Comparison of ENCODE assay signal across 15 mouse cellular contexts in the genomic region with DNA sequence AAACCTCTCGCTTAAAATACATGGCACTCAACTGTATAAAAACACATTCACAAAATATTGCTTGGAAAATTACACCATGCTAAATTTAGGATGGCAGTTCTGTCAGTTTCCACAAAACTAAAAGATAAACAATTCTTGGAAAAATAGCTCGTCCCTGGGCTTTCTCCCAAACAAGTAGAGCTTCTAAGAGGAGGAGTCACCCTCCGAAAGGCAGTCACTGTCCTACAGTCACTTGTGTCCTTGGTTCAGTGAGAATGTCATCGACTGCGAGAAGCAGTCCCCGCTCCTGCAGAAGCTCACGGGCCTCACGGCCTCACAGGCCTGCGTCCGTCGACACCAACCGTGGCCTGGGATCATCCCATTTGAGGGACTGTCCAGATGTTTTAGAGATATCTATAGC. TPM values are rescaled to one million over a fixed set of nuclear protein-coding genes. Genes with fewer than 3 reads are reported as not detected.
DNase-seq lines count a peak whose midpoint lies in the region; ATAC-seq and TF ChIP-seq lines count a peak whose summit lies in the region.
"Had no signal": no experiment of that assay in that cellular context is flagged by ENCODE, and none has a peak within 500 bp of the region (broad histone marks: within the 10 kb centered on the region; RNA-seq: fewer than 3 reads in every experiment).

No protein-coding gene starts in this region.

- peaks cover 64% of the 10 kb centered on the region for H3K4me1 ChIP-seq in heart, embryonic 12.5 days (replicated peaks)
- H3K4me1 ChIP-seq in lung, postnatal 0 days (ENCODE audit: insufficient read depth, low read depth, low read length), result peaks cover 19% of the 10 kb centered on the region
- no peaks in the 10 kb centered on the region for H3K4me1 ChIP-seq in forebrain, postnatal 0 days (ENCODE audit: insufficient read depth)
- H3K4me1 ChIP-seq: neural tube, embryonic 15.5 days had no signal

- no peaks in the 10 kb centered on the region for H3K27me3 ChIP-seq in heart, embryonic 12.5 days (replicated peaks)
- H3K27me3 ChIP-seq in lung, postnatal 0 days (replicated peaks; ENCODE audit: insufficient read depth, low read length), result no peaks in the 10 kb centered on the region
- H3K27me3 ChIP-seq in forebrain, postnatal 0 days (ENCODE audit: insufficient read depth, low read length), result no peaks in the 10 kb centered on the region
- H3K27me3 ChIP-seq: CH12.LX; embryonic facial prominence, embryonic 12.5 days; limb, embryonic 15.5 days; neural tube, embryonic 15.5 days had no signal

- intact Hi-C loops in heart, postnatal 14 days (cut with DNase I), result loop anchor here (5.0 kb wide), 1 partner anchor 40 kb away; the partner anchor contains the start of gene Arhgap10

- no peaks in the 10 kb centered on the region for H3K9me3 ChIP-seq in heart, embryonic 12.5 days (replicated peaks)
- no peaks in the 10 kb centered on the region for H3K9me3 ChIP-seq in lung, postnatal 0 days (ENCODE audit: low read length)
- no peaks in the 10 kb centered on the region for H3K9me3 ChIP-seq in forebrain, postnatal 0 days (ENCODE audit: low read length)
- H3K9me3 ChIP-seq: embryonic facial prominence, embryonic 12.5 days; forebrain, embryonic 10.5 days; limb, embryonic 15.5 days; neural tube, embryonic 15.5 days had no signal

- peak; percentile 38 to 88 for DNase-seq in adrenal gland, adult (ENCODE audit: inconsistent age in 2 of 2, low spot score in 1 of 2)
- DNase-seq in adrenal gland, adult 8-10 months, result no peak
- no peak for DNase-seq in heart, postnatal 14 days
- DNase-seq in lung, postnatal 0 days (ENCODE audit: low spot score), result peak; percentile 86
- no peak for DNase-seq in lung, postnatal 36 days
- peak; percentile 28 for DNase-seq in telencephalon, adult 2 months (ENCODE audit: low read depth, low spot score)
- DNase-seq in forebrain, postnatal 0 days, result no peak
- DNase-seq: cerebellum, postnatal 25 days had no signal

- H3K4me2 ChIP-seq in heart, embryonic 12.5 days, result no peak overlapping the region
- no peak overlapping the region for H3K4me2 ChIP-seq in lung, postnatal 0 days (replicated peaks; ENCODE audit: low read depth, low read length)
- no peak overlapping the region for H3K4me2 ChIP-seq in forebrain, postnatal 0 days (ENCODE audit: low read depth)
- H3K4me2 ChIP-seq: embryonic facial prominence, embryonic 12.5 days; limb, embryonic 15.5 days; neural tube, embryonic 15.5 days had no signal

- WGBS in heart, embryonic 12.5 days, result 40% methylated on average over 12 of the region's 12 CpGs
- WGBS in lung, postnatal 0 days, result 59% methylated on average over 12 of the region's 12 CpGs
- WGBS in forebrain, postnatal 0 days, result 86% methylated on average over 12 of the region's 12 CpGs

- peak overlapping the region; percentile 84; the same call in 1 of the 2 replicates for H3K27ac ChIP-seq in heart, embryonic 12.5 days (ENCODE audit: poor library complexity, severe bottlenecking)
- H3K27ac ChIP-seq in lung, postnatal 0 days (ENCODE audit: low read length), result no peak overlapping the region
- no peak overlapping the region for H3K27ac ChIP-seq in forebrain, postnatal 0 days (ENCODE audit: low read depth, low read length)
- H3K27ac ChIP-seq: embryonic facial prominence, embryonic 12.5 days; forebrain, embryonic 10.5 days; kidney, postnatal 0 days; neural tube, embryonic 15.5 days had no signal

- no peak for TF ChIP-seq CTCF in lung, postnatal 0 days (IDR thresholded peaks at IDR 0.05)
- no peak for TF ChIP-seq CTCF in forebrain, postnatal 0 days (IDR thresholded peaks at IDR 0.05; ENCODE audit: low read depth)

- H3K9ac ChIP-seq in heart, embryonic 12.5 days, result peak overlapping the region; percentile 32; the same call in 1 of the 2 replicates
- H3K9ac ChIP-seq in lung, postnatal 0 days (replicated peaks; ENCODE audit: low read depth), result no peak overlapping the region
- H3K9ac ChIP-seq in forebrain, postnatal 0 days, result no peak overlapping the region
- H3K9ac ChIP-seq: embryonic facial prominence, embryonic 12.5 days; limb, embryonic 15.5 days; neural tube, embryonic 15.5 days had no signal

- peak; percentile 89 for TF ChIP-seq EP300 in lung, postnatal 0 days (IDR thresholded peaks at IDR 0.05)

- no peak for ATAC-seq in heart, embryonic 12.5 days (ENCODE audit: insufficient number of reproducible peaks, low FRiP score)
- peak; percentile 42 for ATAC-seq in lung, postnatal 0 days
- ATAC-seq in forebrain, postnatal 0 days, result no peak

- no peaks in the 10 kb centered on the region for H3K36me3 ChIP-seq in heart, embryonic 12.5 days
- no peaks in the 10 kb centered on the region for H3K36me3 ChIP-seq in lung, postnatal 0 days (ENCODE audit: insufficient read depth, low read length)
- no peaks in the 10 kb centered on the region for H3K36me3 ChIP-seq in forebrain, postnatal 0 days (ENCODE audit: insufficient read depth)
- H3K36me3 ChIP-seq: embryonic facial prominence, embryonic 12.5 days; forebrain, embryonic 10.5 days; limb, embryonic 15.5 days; neural tube, embryonic 15.5 days had no signal

- no peak overlapping the region for H3K4me3 ChIP-seq in heart, embryonic 12.5 days
- no peak overlapping the region for H3K4me3 ChIP-seq in lung, postnatal 0 days (ENCODE audit: low read depth, low read length)
- H3K4me3 ChIP-seq in forebrain, postnatal 0 days (ENCODE audit: low read depth, low read length), result no peak overlapping the region
- H3K4me3 ChIP-seq: embryonic facial prominence, embryonic 12.5 days; forebrain, embryonic 10.5 days; limb, embryonic 15.5 days; neural tube, embryonic 15.5 days had no signal

RNA-seq across cellular contexts. Expression of gene Arhgap10, which starts 40.1 kb away (rescaled TPM):
- total RNA-seq in adrenal gland, adult 8-10 months (2022), result 10 to 100 TPM; 14.7 to 37.5 (median 18.3) TPM
- 23.8 and 25.3 TPM in 2 replicates for polyA plus RNA-seq in heart, embryonic 12.5 days (2016; fragmentation: Nextera tagmentation; extraction: Ambion mirVana)
- 10 to 100 TPM; 48.6 to 52.5 TPM for total RNA-seq in heart, postnatal 14 days (2021)
- 14.9 and 15.9 TPM in 2 replicates for polyA plus RNA-seq in lung, postnatal 0 days (2015; fragmentation: Nextera tagmentation; extraction: Ambion mirVana)
- 4.5 and 5.1 TPM in 2 replicates for total RNA-seq in forebrain, postnatal 0 days (2014; rRNA removed)
- 2.7 and 3.3 TPM in 2 replicates for polyA plus RNA-seq in forebrain, postnatal 0 days (2015; fragmentation: Nextera tagmentation; extraction: Ambion mirVana)

Comparison
In these comparisons a context has a peak if more than half of its experiments do, and no peak if none do; other contexts are left out.
1. DNase-seq: peak in adrenal gland, adult (2 of 2), lung, postnatal 0 days (single experiment) and telencephalon, adult 2 months (single experiment); none in adrenal gland, adult 8-10 months (single experiment), heart, postnatal 14 days (0 of 2), lung, postnatal 36 days (single experiment) and forebrain, postnatal 0 days (single experiment).